Mouse (Mus musculus): ENCODE data around the gene Shb. TPM values are rescaled to one million over a fixed set of nuclear protein-coding genes. Genes with fewer than 3 reads are reported as not detected.

Gene Shb
- 1.0 to 3.3 TPM (median 1.1 TPM) in 3 replicates for total RNA-seq (2017)

- no peak for ATAC-seq (replicated peaks; ENCODE audit: insufficient number of reproducible peaks, low FRiP score, low TSS enrichment, poor library complexity, severe bottlenecking)
These were observed at the start of gene Shb for GRCm38 (mm10) chr4:45532375-45532774. Gene Shb, minus strand, starts transcription at chr4:45532470.

- ATAC-seq (replicated peaks; ENCODE audit: insufficient number of reproducible peaks, low FRiP score, low TSS enrichment, poor library complexity, severe bottlenecking), result no peak
These were observed 48.8 kb upstream of the Shb start for GRCm38 (mm10) chr4:45581095-45581494.

GRCm38 (mm10) chr4:45578554-45579370 is 46.5 kb upstream of the Shb start:
- no peak for ATAC-seq (replicated peaks; ENCODE audit: insufficient number of reproducible peaks, low FRiP score, low TSS enrichment, poor library complexity, severe bottlenecking)

- no peak for ATAC-seq (replicated peaks; ENCODE audit: insufficient number of reproducible peaks, low FRiP score, low TSS enrichment, poor library complexity, severe bottlenecking)
These were observed 45.4 kb upstream of the Shb start for GRCm38 (mm10) chr4:45577631-45578030.

GRCm38 (mm10) chr4:45574614-45575169 is 42.4 kb upstream of the Shb start:
- ATAC-seq (replicated peaks; ENCODE audit: insufficient number of reproducible peaks, low FRiP score, low TSS enrichment, poor library complexity, severe bottlenecking), result no peak

GRCm38 (mm10) chr4:45569521-45569920 is 37.3 kb upstream of the Shb start:
- no peak for ATAC-seq (replicated peaks; ENCODE audit: insufficient number of reproducible peaks, low FRiP score, low TSS enrichment, poor library complexity, severe bottlenecking)

- no peak for ATAC-seq (replicated peaks; ENCODE audit: insufficient number of reproducible peaks, low FRiP score, low TSS enrichment, poor library complexity, severe bottlenecking)
These were observed 25.9 kb upstream of the Shb start for GRCm38 (mm10) chr4:45558211-45558610.

GRCm38 (mm10) chr4:45552571-45552970 is 20.3 kb upstream of the Shb start:
- ATAC-seq (replicated peaks; ENCODE audit: insufficient number of reproducible peaks, low FRiP score, low TSS enrichment, poor library complexity, severe bottlenecking), result no peak

- no peak for ATAC-seq (replicated peaks; ENCODE audit: insufficient number of reproducible peaks, low FRiP score, low TSS enrichment, poor library complexity, severe bottlenecking)
These were observed 18.7 kb upstream of the Shb start for GRCm38 (mm10) chr4:45550970-45551369.

- ATAC-seq (replicated peaks; ENCODE audit: insufficient number of reproducible peaks, low FRiP score, low TSS enrichment, poor library complexity, severe bottlenecking), result no peak
These were observed 17.2 kb upstream of the Shb start for GRCm38 (mm10) chr4:45549514-45549913.

GRCm38 (mm10) chr4:45545851-45546250 is 13.6 kb upstream of the Shb start:
- no peak for ATAC-seq (replicated peaks; ENCODE audit: insufficient number of reproducible peaks, low FRiP score, low TSS enrichment, poor library complexity, severe bottlenecking)

GRCm38 (mm10) chr4:45543481-45544051 is 11.3 kb upstream of the Shb start:
- no peak for ATAC-seq (replicated peaks; ENCODE audit: insufficient number of reproducible peaks, low FRiP score, low TSS enrichment, poor library complexity, severe bottlenecking)

- ATAC-seq (replicated peaks; ENCODE audit: insufficient number of reproducible peaks, low FRiP score, low TSS enrichment, poor library complexity, severe bottlenecking), result no peak
These were observed 8.1 kb upstream of the Shb start for GRCm38 (mm10) chr4:45540151-45540933.

- ATAC-seq (replicated peaks; ENCODE audit: insufficient number of reproducible peaks, low FRiP score, low TSS enrichment, poor library complexity, severe bottlenecking), result no peak
These were observed 6.9 kb upstream of the Shb start for GRCm38 (mm10) chr4:45539187-45539586.

- no peak for ATAC-seq (replicated peaks; ENCODE audit: insufficient number of reproducible peaks, low FRiP score, low TSS enrichment, poor library complexity, severe bottlenecking)
These were observed 1.2 kb upstream of the Shb start for GRCm38 (mm10) chr4:45533436-45533940.

GRCm38 (mm10) chr4:45530662-45531542 is 1.4 kb downstream of the Shb start:
- peak; percentile 79 for ATAC-seq (replicated peaks; ENCODE audit: insufficient number of reproducible peaks, low FRiP score, low TSS enrichment, poor library complexity, severe bottlenecking)

- no peak for ATAC-seq (replicated peaks; ENCODE audit: insufficient number of reproducible peaks, low FRiP score, low TSS enrichment, poor library complexity, severe bottlenecking)
These were observed 2.2 kb downstream of the Shb start for GRCm38 (mm10) chr4:45529986-45530597.

Data from monocyte, adult 5-6 weeks (primary cell).